Mouse (Mus musculus): ENCODE data around the gene Atp2c2. TPM values are rescaled to one million over a fixed set of nuclear protein-coding genes. Genes with fewer than 3 reads are reported as not detected.

Gene Atp2c2
- polyA plus RNA-seq, 1 experiment from 2014 or later = 1.3 TPM

- no peak overlapping the region for H3K4me3 ChIP-seq (replicated peaks; ENCODE audit: low read depth, low read length)
- H3K4me1 ChIP-seq (replicated peaks; ENCODE audit: insufficient read depth, low read length) = no peaks in the 10 kb centered on the region
- H3K36me3 ChIP-seq (ENCODE audit: insufficient read depth, low read length) = no peaks in the 10 kb centered on the region
- TF ChIP-seq CTCF (IDR thresholded peaks at IDR 0.05; ENCODE audit: low read depth) = no peak
- H3K9ac ChIP-seq (ENCODE audit: low read depth, low read length) = no peak overlapping the region
- WGBS = 74% methylated on average over 7 of the region's 7 CpGs
- ATAC-seq (replicated peaks; ENCODE audit: low FRiP score, low read depth) = no peak
- DNase-seq (ENCODE audit: low spot score) = no peak
- no peak overlapping the region for H3K27ac ChIP-seq
- H3K27me3 ChIP-seq (ENCODE audit: insufficient read depth, low read length) = no peaks in the 10 kb centered on the region
- no peaks in the 10 kb centered on the region for H3K9me3 ChIP-seq (replicated peaks; ENCODE audit: low read length)
- no peak overlapping the region for H3K4me2 ChIP-seq (ENCODE audit: low read length)
Observed at GRCm38 (mm10) chr8:119784676-119785075, 84.9 kb downstream of the Atp2c2 start.

GRCm38 (mm10) chr8:119785764-119786405 is 86.1 kb downstream of the Atp2c2 start:
- no peaks in the 10 kb centered on the region for H3K4me1 ChIP-seq (replicated peaks; ENCODE audit: insufficient read depth, low read length)
- H3K36me3 ChIP-seq (ENCODE audit: insufficient read depth, low read length) = no peaks in the 10 kb centered on the region
- H3K9ac ChIP-seq (ENCODE audit: low read depth, low read length) = no peak overlapping the region
- ATAC-seq (replicated peaks; ENCODE audit: low FRiP score, low read depth) (no peak), DNase-seq (ENCODE audit: low spot score) (no peak)
- no peak overlapping the region for H3K4me2 ChIP-seq (ENCODE audit: low read length)
- no peaks in the 10 kb centered on the region for H3K9me3 ChIP-seq (replicated peaks; ENCODE audit: low read length)
- H3K4me3 ChIP-seq (replicated peaks; ENCODE audit: low read depth, low read length) = no peak overlapping the region
- WGBS = 51% methylated on average over 18 of the region's 18 CpGs
- H3K27ac ChIP-seq = no peak overlapping the region
- no peaks in the 10 kb centered on the region for H3K27me3 ChIP-seq (ENCODE audit: insufficient read depth, low read length)
- TF ChIP-seq CTCF (IDR thresholded peaks at IDR 0.05; ENCODE audit: low read depth) = no peak

GRCm38 (mm10) chr8:119786871-119787270 is 87.1 kb downstream of the Atp2c2 start:
- no peak overlapping the region for H3K27ac ChIP-seq
- 83% methylated on average over 3 of the region's 3 CpGs for WGBS
- no peak for TF ChIP-seq CTCF (IDR thresholded peaks at IDR 0.05; ENCODE audit: low read depth)
- no peak overlapping the region for H3K4me2 ChIP-seq (ENCODE audit: low read length)
- ATAC-seq (replicated peaks; ENCODE audit: low FRiP score, low read depth) = no peak
- no peak overlapping the region for H3K9ac ChIP-seq (ENCODE audit: low read depth, low read length)
- H3K36me3 ChIP-seq (ENCODE audit: insufficient read depth, low read length) = no peaks in the 10 kb centered on the region
- no peak overlapping the region for H3K4me3 ChIP-seq (replicated peaks; ENCODE audit: low read depth, low read length)
- DNase-seq (ENCODE audit: low spot score) = no peak
- no peaks in the 10 kb centered on the region for H3K27me3 ChIP-seq (ENCODE audit: insufficient read depth, low read length)
- H3K9me3 ChIP-seq (replicated peaks; ENCODE audit: low read length) = no peaks in the 10 kb centered on the region
- 0 out of 2 replicates have a peak, but pooled peaks cover 6% of the 10 kb centered on the region for H3K4me1 ChIP-seq (replicated peaks; ENCODE audit: insufficient read depth, low read length)

- H3K27me3 ChIP-seq (ENCODE audit: insufficient read depth, low read length) = no peaks in the 10 kb centered on the region
- no peaks in the 10 kb centered on the region for H3K36me3 ChIP-seq (ENCODE audit: insufficient read depth, low read length)
- no peak for ATAC-seq (replicated peaks; ENCODE audit: low FRiP score, low read depth)
- TF ChIP-seq CTCF (IDR thresholded peaks at IDR 0.05; ENCODE audit: low read depth) = no peak
- H3K27ac ChIP-seq = no peak overlapping the region
- no peak overlapping the region for H3K4me2 ChIP-seq (ENCODE audit: low read length)
- 35% methylated on average over 4 of the region's 4 CpGs for WGBS
- H3K9ac ChIP-seq (ENCODE audit: low read depth, low read length) = no peak overlapping the region
- H3K4me1 ChIP-seq (replicated peaks; ENCODE audit: insufficient read depth, low read length) = 0 out of 2 replicates have a peak, but pooled peaks cover 10% of the 10 kb centered on the region
- H3K4me3 ChIP-seq (replicated peaks; ENCODE audit: low read depth, low read length) = no peak overlapping the region
- no peaks in the 10 kb centered on the region for H3K9me3 ChIP-seq (replicated peaks; ENCODE audit: low read length)
- no peak for DNase-seq (ENCODE audit: low spot score)
Observed at GRCm38 (mm10) chr8:119787341-119787740, 87.5 kb downstream of the Atp2c2 start.

- TF ChIP-seq CTCF (IDR thresholded peaks at IDR 0.05; ENCODE audit: low read depth) = no peak
- 84% methylated on average over 9 of the region's 9 CpGs for WGBS
- DNase-seq (ENCODE audit: low spot score) = no peak
- no peak for ATAC-seq (replicated peaks; ENCODE audit: low FRiP score, low read depth)
- Histone ChIP-seq H3K4me1 (replicated peaks; ENCODE audit: insufficient read depth, low read length) (0 out of 2 replicates have a peak, but pooled peaks cover 10% of the 10 kb centered on the region), H3K36me3 (ENCODE audit: insufficient read depth, low read length) (no peaks in the 10 kb centered on the region), H3K4me2 (ENCODE audit: low read length) (no peak overlapping the region), H3K27ac (no peak overlapping the region), H3K4me3 (replicated peaks; ENCODE audit: low read depth, low read length) (no peak overlapping the region), H3K27me3 (ENCODE audit: insufficient read depth, low read length) (no peaks in the 10 kb centered on the region), H3K9ac (ENCODE audit: low read depth, low read length) (no peak overlapping the region), H3K9me3 (replicated peaks; ENCODE audit: low read length) (no peaks in the 10 kb centered on the region)
Observed at GRCm38 (mm10) chr8:119788607-119789381, 89.0 kb downstream of the Atp2c2 start.

- Histone ChIP-seq H3K9ac (ENCODE audit: low read depth, low read length) (no peak overlapping the region), H3K4me3 (replicated peaks; ENCODE audit: low read depth, low read length) (no peak overlapping the region), H3K9me3 (replicated peaks; ENCODE audit: low read length) (no peaks in the 10 kb centered on the region), H3K27me3 (ENCODE audit: insufficient read depth, low read length) (no peaks in the 10 kb centered on the region), H3K4me1 (replicated peaks; ENCODE audit: insufficient read depth, low read length) (0 out of 2 replicates have a peak, but pooled peaks cover 10% of the 10 kb centered on the region), H3K36me3 (ENCODE audit: insufficient read depth, low read length) (no peaks in the 10 kb centered on the region), H3K27ac (no peak overlapping the region), H3K4me2 (ENCODE audit: low read length) (no peak overlapping the region)
- TF ChIP-seq CTCF (IDR thresholded peaks at IDR 0.05; ENCODE audit: low read depth) = no peak
- 89% methylated on average over 7 of the region's 7 CpGs for WGBS
- ATAC-seq (replicated peaks; ENCODE audit: low FRiP score, low read depth) (no peak), DNase-seq (ENCODE audit: low spot score) (no peak)
Observed at GRCm38 (mm10) chr8:119789581-119789980, 89.8 kb downstream of the Atp2c2 start.
